Mouse (Mus musculus): ENCODE data around the gene Clic5. TPM values are rescaled to one million over a fixed set of nuclear protein-coding genes. Genes with fewer than 3 reads are reported as not detected.

Clic5 gene
- total RNA-seq, 2 experiments from 2014 or later = not detected

- ATAC-seq (replicated peaks; ENCODE audit: low FRiP score, poor library complexity, severe bottlenecking) = 0 out of 2 replicates have a peak, but pooled peaks have one; percentile 30
Measured at GRCm38 (mm10) chr17:44189696-44190095, 1.3 kb downstream of the Clic5 start.

DNA sequence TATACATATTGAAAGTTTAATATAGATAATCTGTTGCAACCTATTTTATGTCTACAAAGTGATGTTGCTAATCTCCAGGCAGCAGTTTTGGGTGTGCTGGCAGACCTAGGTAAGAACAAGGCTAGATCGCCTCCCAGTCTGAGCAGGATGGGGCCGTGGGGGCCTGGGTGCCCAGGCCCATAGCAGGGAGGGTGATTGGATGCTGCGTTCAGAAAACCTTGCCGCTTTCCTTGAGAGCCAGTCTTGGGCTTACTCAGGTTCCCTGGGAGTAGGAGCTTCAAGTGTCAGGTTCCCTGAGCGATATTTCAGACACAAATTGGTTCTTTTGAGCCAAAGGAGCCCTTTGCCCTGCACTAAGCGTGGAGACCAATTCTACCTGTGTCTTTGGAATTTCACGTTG lies 1.9 kb downstream of the Clic5 start:
- ATAC-seq (replicated peaks; ENCODE audit: low FRiP score, poor library complexity, severe bottlenecking) = no peak

GRCm38 (mm10) chr17:44192981-44193380 lies 4.6 kb downstream of the Clic5 start:
- ATAC-seq (replicated peaks; ENCODE audit: low FRiP score, poor library complexity, severe bottlenecking) = no peak

DNA sequence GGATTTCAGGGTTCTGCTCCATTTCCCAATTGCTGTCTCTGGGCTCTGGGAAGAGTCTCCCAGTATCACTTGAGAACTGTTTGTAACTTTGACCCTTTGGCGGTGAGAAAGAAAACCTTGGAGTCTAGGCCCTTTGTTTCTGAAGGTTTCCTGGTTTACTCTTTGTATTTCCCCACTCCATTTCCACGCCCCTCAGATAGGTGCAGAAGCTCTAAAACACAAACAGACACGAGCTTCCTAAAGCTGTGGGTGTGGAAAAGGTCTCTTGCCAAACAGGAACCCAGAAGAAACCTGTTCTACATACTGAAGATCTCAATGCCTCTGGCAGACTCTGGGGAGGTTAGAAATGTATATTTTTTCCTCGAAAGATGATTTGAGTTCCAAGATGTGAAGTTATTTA lies 10.8 kb downstream of the Clic5 start:
- no peak for ATAC-seq (replicated peaks; ENCODE audit: low FRiP score, poor library complexity, severe bottlenecking)

DNA sequence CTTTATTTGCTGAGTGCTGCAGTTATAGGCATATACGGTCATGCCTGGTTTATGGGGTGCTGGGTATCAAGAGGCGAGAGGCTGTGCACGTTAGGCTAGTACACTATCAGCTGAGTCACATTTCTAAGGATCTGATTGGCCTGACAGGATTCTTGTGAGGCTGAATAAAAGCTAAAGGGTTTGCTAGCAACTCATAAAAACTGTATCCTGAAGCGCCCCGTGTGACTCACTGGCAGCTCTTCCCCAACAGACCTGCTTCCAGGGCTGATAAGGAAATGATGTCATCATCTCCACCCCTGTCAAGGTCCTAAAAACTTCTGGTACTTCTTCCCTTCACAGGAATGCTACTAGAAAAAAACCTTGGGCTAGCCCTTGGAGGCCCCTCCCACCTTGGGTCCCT lies 14.6 kb downstream of the Clic5 start:
- no peak for ATAC-seq (replicated peaks; ENCODE audit: low FRiP score, poor library complexity, severe bottlenecking)

DNA sequence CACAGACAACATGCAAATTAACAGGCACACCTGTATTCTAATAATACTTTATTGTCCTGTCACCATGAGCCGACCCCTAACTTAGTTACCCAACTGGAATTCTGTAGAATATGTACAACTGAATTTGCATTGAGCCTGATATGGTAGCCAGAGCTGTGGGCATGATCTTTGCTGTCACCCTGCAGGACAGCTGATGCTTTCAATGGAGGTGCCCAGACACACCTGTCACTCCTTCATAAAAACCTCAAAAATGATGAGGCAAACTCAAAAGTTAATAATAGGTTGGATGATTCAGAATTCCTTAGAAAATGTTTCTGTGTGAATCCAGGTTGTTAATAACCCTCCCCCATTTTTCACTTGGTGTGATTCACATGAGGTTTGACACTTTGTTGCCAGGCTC lies 16.4 kb downstream of the Clic5 start:
- ATAC-seq (replicated peaks; ENCODE audit: low FRiP score, poor library complexity, severe bottlenecking) = no peak

GRCm38 (mm10) chr17:44205562-44205961 lies 17.2 kb downstream of the Clic5 start:
- no peak for ATAC-seq (replicated peaks; ENCODE audit: low FRiP score, poor library complexity, severe bottlenecking)

DNA sequence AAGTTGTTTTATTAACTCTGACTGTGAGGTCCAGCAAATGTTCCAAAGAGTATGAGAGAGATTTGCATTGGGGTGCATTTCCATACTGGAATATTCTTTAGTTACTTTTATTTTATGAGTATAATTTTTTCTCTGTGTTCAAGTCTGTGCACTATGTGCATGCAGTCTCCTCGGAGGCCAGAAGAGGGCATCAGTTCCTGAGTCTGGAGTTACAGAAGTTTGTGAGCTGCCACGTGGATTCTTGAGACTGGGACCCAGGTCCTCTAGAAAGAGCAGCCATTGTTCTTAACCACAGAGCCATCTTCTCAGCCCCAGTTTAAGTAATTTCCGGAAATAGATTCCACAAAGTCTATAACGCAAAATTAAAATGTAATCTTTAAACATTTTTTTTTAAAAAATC lies 20.5 kb downstream of the Clic5 start:
- no peak for ATAC-seq (replicated peaks; ENCODE audit: low FRiP score, poor library complexity, severe bottlenecking)

- ATAC-seq (replicated peaks; ENCODE audit: low FRiP score, poor library complexity, severe bottlenecking) = no peak
Measured at GRCm38 (mm10) chr17:44212960-44213619, 24.7 kb downstream of the Clic5 start.

DNA sequence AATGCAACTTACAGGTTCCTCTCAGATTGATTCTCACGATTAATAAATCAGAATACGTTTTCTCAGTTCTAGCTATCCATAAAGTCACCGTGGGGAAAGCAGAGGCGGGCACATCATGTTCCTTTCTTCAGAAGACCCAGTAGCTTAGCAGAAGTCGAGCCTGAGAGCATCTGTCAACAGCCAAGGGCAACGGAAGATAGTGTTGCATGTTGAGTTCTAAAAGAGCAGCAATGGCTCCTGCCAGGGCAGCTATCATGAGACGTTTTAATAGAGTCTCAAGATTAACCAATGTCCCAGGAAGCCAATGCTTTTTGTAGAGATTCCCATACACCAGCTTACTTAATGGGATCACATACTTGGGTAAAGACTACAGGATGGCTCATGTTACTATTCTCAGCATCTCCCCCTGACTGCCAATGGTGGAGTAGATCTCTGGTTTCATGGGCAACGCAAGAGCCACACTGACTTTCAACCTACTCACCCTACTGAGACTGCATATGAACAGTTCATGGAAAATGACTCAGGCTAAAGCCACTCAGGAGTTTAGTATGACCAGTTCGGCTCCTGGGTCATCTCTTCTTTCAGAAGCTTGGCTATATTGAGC lies 26.9 kb downstream of the Clic5 start:
- ATAC-seq (replicated peaks; ENCODE audit: low FRiP score, poor library complexity, severe bottlenecking) = no peak

GRCm38 (mm10) chr17:44217185-44217584 lies 28.8 kb downstream of the Clic5 start:
- no peak for ATAC-seq (replicated peaks; ENCODE audit: low FRiP score, poor library complexity, severe bottlenecking)

DNA sequence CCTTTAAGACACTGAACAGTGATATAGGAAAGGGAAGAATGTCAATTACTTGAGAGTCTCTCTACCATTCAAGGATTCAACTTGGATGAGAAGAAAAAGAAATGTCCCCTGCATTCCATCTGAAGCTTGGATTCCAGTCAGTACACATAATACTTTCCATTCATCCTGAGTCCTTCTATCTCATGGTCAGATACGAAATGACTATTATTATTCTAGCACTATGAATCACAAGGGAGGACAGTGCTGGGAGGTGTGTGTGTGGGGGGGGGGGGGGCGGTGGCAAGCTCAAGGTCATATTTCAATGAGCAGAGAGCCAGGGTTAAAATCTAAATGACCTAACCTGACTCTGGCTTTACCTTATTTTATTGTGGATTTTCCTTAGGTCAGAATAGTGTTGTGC lies 31.6 kb downstream of the Clic5 start:
- ATAC-seq (replicated peaks; ENCODE audit: low FRiP score, poor library complexity, severe bottlenecking) = no peak

DNA sequence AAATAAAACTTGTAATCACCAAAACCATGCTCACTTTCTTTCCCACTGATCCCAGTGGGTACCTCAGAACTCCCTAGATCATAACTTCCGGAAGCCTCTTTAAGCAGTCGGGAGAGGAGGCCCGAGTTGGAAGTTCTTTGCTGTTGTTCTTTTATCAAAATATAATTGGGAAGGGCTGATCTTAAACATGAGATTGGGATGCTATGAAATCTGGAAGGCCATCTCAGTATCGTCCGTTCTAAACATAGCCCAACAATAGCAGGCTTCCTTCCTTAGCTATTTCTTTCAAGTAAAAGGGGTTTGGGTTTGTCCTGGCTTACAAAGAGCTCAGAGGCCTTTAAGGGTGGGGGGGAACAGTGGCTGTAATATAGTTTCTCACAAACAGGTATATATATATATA lies 40.0 kb downstream of the Clic5 start:
- no peak for ATAC-seq (replicated peaks; ENCODE audit: low FRiP score, poor library complexity, severe bottlenecking)

- ATAC-seq (replicated peaks; ENCODE audit: low FRiP score, poor library complexity, severe bottlenecking) = no peak
Measured at GRCm38 (mm10) chr17:44230083-44230482, 41.7 kb downstream of the Clic5 start.

DNA sequence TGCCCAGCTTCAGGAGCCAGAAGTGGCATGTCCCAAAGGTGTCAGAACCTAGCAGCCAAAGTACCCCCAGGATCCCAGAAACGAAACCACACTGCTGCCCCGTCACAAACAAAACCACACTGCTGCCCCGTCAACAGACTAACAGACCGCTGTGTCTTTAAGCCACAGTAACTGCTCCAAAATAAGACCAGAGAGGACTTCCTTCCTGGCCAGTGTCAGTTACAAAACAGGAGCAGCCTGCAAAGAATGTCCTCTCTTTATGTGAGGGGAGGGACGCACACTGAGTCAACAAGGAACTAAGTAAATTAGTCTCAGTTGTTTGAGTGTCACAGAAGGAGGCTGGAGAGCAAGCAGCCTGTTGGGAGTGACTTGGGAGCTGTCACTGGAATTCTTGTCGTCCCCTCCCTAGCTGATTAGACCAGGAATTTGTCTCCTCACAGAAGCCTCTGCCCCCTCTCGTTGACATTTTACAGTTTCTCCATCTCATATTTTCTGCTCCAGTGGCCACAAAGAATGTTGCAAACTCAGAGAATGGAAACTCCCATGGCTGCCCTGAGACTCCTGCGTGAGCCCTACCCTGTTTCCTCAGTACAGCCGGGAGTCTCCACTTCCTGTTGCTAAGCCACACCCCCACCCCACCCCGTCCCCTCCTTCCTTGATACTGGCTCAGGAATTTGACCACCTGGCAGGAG lies 50.8 kb downstream of the Clic5 start:
- ATAC-seq (replicated peaks; ENCODE audit: low FRiP score, poor library complexity, severe bottlenecking) = no peak

DNA sequence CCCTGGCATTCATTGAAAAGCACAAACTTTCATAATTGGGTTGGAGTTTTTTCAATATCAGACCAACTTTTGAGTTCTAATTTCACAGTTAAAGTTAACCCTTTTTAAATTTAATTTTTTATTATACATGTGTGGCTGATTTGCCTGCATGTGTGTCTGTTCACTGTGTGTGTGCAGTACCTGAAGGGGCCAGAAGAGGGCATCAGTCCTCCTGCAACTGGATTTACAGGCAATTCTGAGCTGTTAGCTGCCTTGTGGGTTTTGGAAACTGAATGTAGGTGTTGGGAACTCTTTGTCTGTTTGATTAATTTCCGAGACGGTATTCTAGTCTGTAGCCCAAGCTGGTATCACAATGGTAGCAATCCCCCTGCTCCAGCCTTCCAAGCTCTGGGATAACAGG lies 52.4 kb downstream of the Clic5 start:
- no peak for ATAC-seq (replicated peaks; ENCODE audit: low FRiP score, poor library complexity, severe bottlenecking)

DNA sequence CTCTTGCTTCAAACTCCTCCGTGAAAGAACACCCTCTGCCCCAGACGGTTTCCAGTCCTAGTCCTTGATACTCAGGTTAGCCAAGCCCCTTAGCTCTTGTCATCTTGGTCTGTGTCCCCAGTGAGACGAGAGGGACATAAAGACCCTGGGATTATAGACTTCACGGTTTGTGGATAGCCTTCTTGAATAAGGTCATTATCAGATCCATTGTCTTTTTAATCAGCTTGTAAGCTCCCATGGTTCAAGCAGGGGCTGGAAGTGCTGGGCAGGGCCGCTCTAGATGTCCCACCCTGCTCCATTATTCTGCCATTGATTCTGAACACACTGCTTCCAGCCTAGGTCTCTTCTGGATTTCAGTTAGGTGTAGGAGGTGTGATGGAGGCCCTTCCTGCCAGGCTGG lies 55.7 kb downstream of the Clic5 start:
- no peak for ATAC-seq (replicated peaks; ENCODE audit: low FRiP score, poor library complexity, severe bottlenecking)

- ATAC-seq (replicated peaks; ENCODE audit: low FRiP score, poor library complexity, severe bottlenecking) = no peak
Measured at GRCm38 (mm10) chr17:44244625-44245024, 56.2 kb downstream of the Clic5 start.

- ATAC-seq (replicated peaks; ENCODE audit: low FRiP score, poor library complexity, severe bottlenecking) = no peak
Measured at GRCm38 (mm10) chr17:44246153-44246700, 57.8 kb downstream of the Clic5 start.

GRCm38 (mm10) chr17:44249544-44249943 lies 61.2 kb downstream of the Clic5 start:
- ATAC-seq (replicated peaks; ENCODE audit: low FRiP score, poor library complexity, severe bottlenecking) = no peak

- ATAC-seq (replicated peaks; ENCODE audit: low FRiP score, poor library complexity, severe bottlenecking) = no peak
Measured at GRCm38 (mm10) chr17:44252653-44253052, 64.3 kb downstream of the Clic5 start.
